Mouse (Mus musculus) G1E (cell line): ENCODE data around the gene Tacc2.

Source experiments
- CTCF ChIP-seq: IDR thresholded peaks from 2 replicates; pipeline ENCODE4 v1.5.1; 2012; ENCODE audit warnings: low read depth, low read length, inconsistent platforms, mixed read lengths
- POLR2AphosphoS5 ChIP-seq: IDR thresholded peaks from 2 replicates; pipeline ENCODE4 v1.6.1; 2012; ENCODE audit warnings: low read depth, low read length, inconsistent platforms; ENCODE audit not compliant: insufficient replicate concordance
- TAL1 ChIP-seq: conservative IDR thresholded peaks from 2 replicates; pipeline ENCODE4 v1.6.1; 2012; ENCODE audit warnings: low read depth, low read length, inconsistent platforms, mixed read lengths

DNA sequence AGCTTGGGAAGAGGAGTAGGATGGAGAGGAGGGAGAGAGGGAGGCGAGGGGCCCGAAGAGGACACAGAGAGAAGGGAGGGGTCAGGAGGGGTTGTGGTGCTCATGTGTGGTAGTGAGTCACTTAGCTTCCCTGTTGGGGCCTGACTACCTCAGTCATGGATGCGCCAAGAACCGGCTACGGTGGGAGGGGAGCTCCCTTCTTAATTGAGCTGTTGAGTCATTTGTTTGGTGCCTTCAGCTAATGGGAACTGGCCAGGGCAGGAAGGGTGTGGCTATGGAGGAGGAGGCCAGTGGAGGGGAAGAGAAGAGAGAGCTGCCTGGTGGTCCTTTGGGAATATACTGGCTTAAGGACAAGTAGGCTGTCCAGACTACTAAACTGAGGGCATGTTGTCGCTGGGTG lies 94.1 kb downstream of the Tacc2 start:
- no peak for TF ChIP-seq CTCF
- TF ChIP-seq POLR2AphosphoS5 = no peak
- TF ChIP-seq TAL1 = no peak
